Mouse (Mus musculus) embryonic facial prominence, embryonic 14.5 days (tissue): ENCODE measurements around the gene Tmem207. TPM values are rescaled to one million over a fixed set of nuclear protein-coding genes. Genes with fewer than 3 reads are reported as not detected.

Experiments used
- ATAC-seq: fragments of 200-750 bp; cut with Nextera tagmentation; 2 replicates; pipeline ENCODE4 v1.8.0; 2017; ENCODE audit warnings: low read depth, moderate number of reproducible peaks, moderate TSS enrichment
- DNase-seq: peaks from one replicate; pipeline ENCODE4 v3.0.0-alpha.2; 2015; ENCODE audit warnings: low spot score
- H3K27ac ChIP-seq: fragments of 300-500 bp; sonication (generic); replicated peaks from 2 replicates; pipeline ENCODE4 v1.5.1; 2014; ENCODE audit warnings: low read depth, mild to moderate bottlenecking, low read length, moderate library complexity
- H3K27me3 ChIP-seq: fragments of 300-500 bp; sonication (generic); replicated peaks from 2 replicates; pipeline ENCODE4 v1.6.1; 2014; ENCODE audit warnings: low read length; ENCODE audit not compliant: control insufficient read depth, insufficient read depth
- H3K36me3 ChIP-seq: fragments of 300-500 bp; sonication (generic); 2 replicates; pipeline ENCODE4 v1.6.1; 2014; ENCODE audit warnings: low read length, mixed read lengths; ENCODE audit not compliant: control insufficient read depth, insufficient read depth
- H3K4me1 ChIP-seq: fragments of 300-500 bp; sonication (generic); 2 replicates; pipeline ENCODE4 v1.6.1; 2014; ENCODE audit warnings: antibody characterized with exemption, low read length; ENCODE audit not compliant: control insufficient read depth, insufficient read depth
- H3K4me2 ChIP-seq: fragments of 300-500 bp; sonication (generic); 2 replicates; pipeline ENCODE4 v1.6.1; 2014; ENCODE audit warnings: low read depth, mild to moderate bottlenecking, low read length, moderate library complexity, mixed read lengths
- H3K4me3 ChIP-seq: fragments of 300-500 bp; sonication (generic); 2 replicates; pipeline ENCODE4 v1.5.1; 2014; ENCODE audit warnings: low read depth, mild to moderate bottlenecking, low read length
- H3K9ac ChIP-seq: fragments of 300-500 bp; sonication (generic); 2 replicates; pipeline ENCODE4 v1.6.1; 2014; ENCODE audit warnings: low read depth, mild to moderate bottlenecking, low read length, moderate library complexity, mixed read lengths
- H3K9me3 ChIP-seq: fragments of 300-500 bp; sonication (generic); 2 replicates; pipeline ENCODE4 v1.6.1; 2016; ENCODE audit warnings: low read length; ENCODE audit not compliant: control insufficient read depth
- WGBS: fragments of 180-500 bp; shearing (Covaris S2); extraction: QIAGEN DNeasy Blood & Tissue Kit; methylation state at CpG from one replicate; pipeline ENCODE4 v1.1.7; 2014; 5-methylcytosine and 5-hydroxymethylcytosine counted together
- polyA plus RNA-seq: library from polyadenylated mRNA; unstranded; fragments of >200 nt; fragmentation: Nextera tagmentation; extraction: Ambion mirVana; gene quantifications from 2 replicates; pipeline ENCODE4 v1.2.1, GENCODE M21; 2014

Gene Tmem207
- polyA plus RNA-seq, result not detected in 2 replicates

GRCm38 (mm10) chr16:26526669-26527068, at the start of gene Tmem207:
TSS of gene Tmem207 (minus strand) at chr16:26526769.
- H3K36me3 ChIP-seq, result no peaks in the 10 kb centered on the region
- no peaks in the 10 kb centered on the region for H3K27me3 ChIP-seq
- no peak within 1 kb of the TSS for H3K27ac ChIP-seq
- no peak for ATAC-seq
- H3K9me3 ChIP-seq, result no peaks in the 10 kb centered on the region
- no peak within 1 kb of the TSS for H3K9ac ChIP-seq
- no peak within 1 kb of the TSS for H3K4me3 ChIP-seq
- H3K4me2 ChIP-seq, result no peak within 1 kb of the TSS
- H3K4me1 ChIP-seq, result no peaks in the 10 kb centered on the region
- DNase-seq, result no peak
- WGBS, result 89% methylated on average over 4 of the region's 4 CpGs

- H3K4me2 ChIP-seq, result no peak overlapping the region
- no peaks in the 10 kb centered on the region for H3K4me1 ChIP-seq
- DNase-seq (no peak), ATAC-seq (no peak)
- H3K9me3 ChIP-seq, result no peaks in the 10 kb centered on the region
- no peaks in the 10 kb centered on the region for H3K36me3 ChIP-seq
- H3K27ac ChIP-seq, result no peak overlapping the region
- 92% methylated on average over 5 of the region's 5 CpGs for WGBS
- no peaks in the 10 kb centered on the region for H3K27me3 ChIP-seq
- H3K9ac ChIP-seq, result no peak overlapping the region
- no peak overlapping the region for H3K4me3 ChIP-seq
Measured at GRCm38 (mm10) chr16:26574173-26574572, 47.6 kb upstream of the Tmem207 start.

- DNase-seq (no peak), ATAC-seq (no peak)
- Histone ChIP-seq H3K27ac (no peak overlapping the region), H3K4me1 (no peaks in the 10 kb centered on the region), H3K4me2 (no peak overlapping the region), H3K9me3 (no peaks in the 10 kb centered on the region), H3K4me3 (no peak overlapping the region), H3K27me3 (no peaks in the 10 kb centered on the region), H3K9ac (no peak overlapping the region), H3K36me3 (no peaks in the 10 kb centered on the region)
- WGBS, result 79% methylated on average over 2 of the region's 2 CpGs
Measured at GRCm38 (mm10) chr16:26571836-26572235, 45.3 kb upstream of the Tmem207 start.

- no peaks in the 10 kb centered on the region for H3K9me3 ChIP-seq
- H3K4me2 ChIP-seq, result no peak overlapping the region
- H3K36me3 ChIP-seq, result no peaks in the 10 kb centered on the region
- ATAC-seq, result no peak
- no peak overlapping the region for H3K4me3 ChIP-seq
- H3K27me3 ChIP-seq, result no peaks in the 10 kb centered on the region
- H3K9ac ChIP-seq, result no peak overlapping the region
- DNase-seq, result no peak
- H3K4me1 ChIP-seq, result no peaks in the 10 kb centered on the region
- H3K27ac ChIP-seq, result no peak overlapping the region
Measured at GRCm38 (mm10) chr16:26569387-26569978, 42.9 kb upstream of the Tmem207 start.

GRCm38 (mm10) chr16:26562771-26563170, 36.2 kb upstream of the Tmem207 start:
- Histone ChIP-seq H3K4me3 (no peak overlapping the region), H3K36me3 (no peaks in the 10 kb centered on the region), H3K9ac (no peak overlapping the region), H3K4me2 (no peak overlapping the region), H3K27me3 (no peaks in the 10 kb centered on the region), H3K9me3 (no peaks in the 10 kb centered on the region), H3K27ac (no peak overlapping the region), H3K4me1 (no peaks in the 10 kb centered on the region)
- ATAC-seq (no peak), DNase-seq (no peak)
- WGBS, result 75% methylated on average over 2 of the region's 2 CpGs

GRCm38 (mm10) chr16:26561743-26562142, 35.2 kb upstream of the Tmem207 start:
- Histone ChIP-seq H3K27ac (no peak overlapping the region), H3K9ac (no peak overlapping the region), H3K4me1 (no peaks in the 10 kb centered on the region), H3K9me3 (no peaks in the 10 kb centered on the region), H3K36me3 (no peaks in the 10 kb centered on the region), H3K4me3 (no peak overlapping the region), H3K27me3 (no peaks in the 10 kb centered on the region), H3K4me2 (no peak overlapping the region)
- WGBS, result 45% methylated on average over 2 of the region's 2 CpGs
- ATAC-seq, result no peak
- no peak for DNase-seq

GRCm38 (mm10) chr16:26558797-26559196, 32.2 kb upstream of the Tmem207 start:
- H3K27ac ChIP-seq, result no peak overlapping the region
- H3K27me3 ChIP-seq, result no peaks in the 10 kb centered on the region
- no peak overlapping the region for H3K4me2 ChIP-seq
- no peaks in the 10 kb centered on the region for H3K36me3 ChIP-seq
- no peak overlapping the region for H3K4me3 ChIP-seq
- no peak overlapping the region for H3K9ac ChIP-seq
- DNase-seq (no peak), ATAC-seq (no peak)
- WGBS, result 88% methylated on average over 1 of the region's 1 CpGs
- no peaks in the 10 kb centered on the region for H3K4me1 ChIP-seq
- no peaks in the 10 kb centered on the region for H3K9me3 ChIP-seq

- H3K4me1 ChIP-seq, result no peaks in the 10 kb centered on the region
- H3K36me3 ChIP-seq, result no peaks in the 10 kb centered on the region
- H3K4me2 ChIP-seq, result no peak overlapping the region
- DNase-seq, result no peak
- no peak for ATAC-seq
- no peaks in the 10 kb centered on the region for H3K27me3 ChIP-seq
- H3K9me3 ChIP-seq, result no peaks in the 10 kb centered on the region
- 70% methylated on average over 3 of the region's 3 CpGs for WGBS
- no peak overlapping the region for H3K4me3 ChIP-seq
- no peak overlapping the region for H3K9ac ChIP-seq
- no peak overlapping the region for H3K27ac ChIP-seq
Measured at GRCm38 (mm10) chr16:26552234-26552633, 25.7 kb upstream of the Tmem207 start.

- Histone ChIP-seq H3K9me3 (no peaks in the 10 kb centered on the region), H3K4me1 (no peaks in the 10 kb centered on the region), H3K27me3 (no peaks in the 10 kb centered on the region), H3K9ac (no peak overlapping the region), H3K4me3 (no peak overlapping the region), H3K36me3 (no peaks in the 10 kb centered on the region), H3K27ac (no peak overlapping the region), H3K4me2 (no peak overlapping the region)
- DNase-seq (no peak), ATAC-seq (no peak)
- 81% methylated on average over 2 of the region's 2 CpGs for WGBS
Measured at GRCm38 (mm10) chr16:26549221-26549620, 22.7 kb upstream of the Tmem207 start.
